Mouse (Mus musculus) forebrain, embryonic 14.5 days (tissue): Measurements from ENCODE around the gene Ist1. TPM values are rescaled to one million over a fixed set of nuclear protein-coding genes. Genes with fewer than 3 reads are reported as not detected.

Source experiments
- ATAC-seq: fragments of 200-750 bp; cut with Nextera tagmentation; 2 replicates; pipeline ENCODE4 v1.8.0; 2017; ENCODE audit warnings: mild to moderate bottlenecking, moderate library complexity
- DNase-seq: peaks from one replicate; pipeline ENCODE4 v3.0.0-alpha.2; 2015; ENCODE audit warnings: low spot score
- H3K27ac ChIP-seq: fragments of 300-500 bp; sonication (generic); 2 replicates; pipeline ENCODE4 v1.5.1; 2014; ENCODE audit warnings: low read depth, mild to moderate bottlenecking, control low read depth, low read length, moderate library complexity
- H3K27me3 ChIP-seq: fragments of 300-500 bp; sonication (generic); replicated peaks from 2 replicates; pipeline ENCODE4 v1.6.1; 2014; ENCODE audit warnings: low read length, control low read depth, mixed read lengths; ENCODE audit not compliant: control insufficient read depth, insufficient read depth
- H3K36me3 ChIP-seq: fragments of 300-500 bp; sonication (generic); 2 replicates; pipeline ENCODE4 v1.6.1; 2014; ENCODE audit warnings: low read length, control low read depth; ENCODE audit not compliant: control insufficient read depth, insufficient read depth
- H3K4me1 ChIP-seq: fragments of 300-500 bp; sonication (generic); 2 replicates; pipeline ENCODE4 v1.6.1; 2014; ENCODE audit warnings: antibody characterized with exemption, low read length, control low read depth; ENCODE audit not compliant: control insufficient read depth, insufficient read depth
- H3K4me2 ChIP-seq: fragments of 300-500 bp; sonication (generic); 2 replicates; pipeline ENCODE4 v1.6.1; 2014; ENCODE audit warnings: mild to moderate bottlenecking, control low read depth, low read length
- H3K4me3 ChIP-seq: fragments of 300-500 bp; sonication (generic); 2 replicates; pipeline ENCODE4 v1.5.1; 2014; ENCODE audit warnings: low read depth, low read length, control low read depth
- H3K9ac ChIP-seq: fragments of 300-500 bp; sonication (generic); 2 replicates; pipeline ENCODE4 v1.6.1; 2014; ENCODE audit warnings: mild to moderate bottlenecking, low read length, control low read depth, moderate library complexity
- H3K9me3 ChIP-seq: fragments of 300-500 bp; sonication (generic); replicated peaks from 2 replicates; pipeline ENCODE4 v1.6.1; 2016; ENCODE audit warnings: low read length, control low read depth, mixed read lengths; ENCODE audit not compliant: control insufficient read depth
- WGBS: fragments of 180-500 bp; shearing (Covaris S2); extraction: QIAGEN DNeasy Blood & Tissue Kit; methylation state at CpG from one replicate; pipeline ENCODE4 v1.1.7; 2014; 5-methylcytosine and 5-hydroxymethylcytosine counted together
- polyA plus RNA-seq: library from polyadenylated mRNA; unstranded; fragments of >200 nt; fragmentation: Nextera tagmentation; extraction: Ambion mirVana; gene quantifications from 2 replicates; pipeline ENCODE4 v1.2.1, GENCODE M21; 2014

Gene Ist1
- polyA plus RNA-seq, 1 experiment from 2014 or later, result 172 TPM

- Histone ChIP-seq H3K4me3 (no peak overlapping the region), H3K27ac (no peak overlapping the region), H3K4me2 (peak overlapping the region; percentile 76; the same call in 1 of the 2 replicates), H3K27me3 (no peaks in the 10 kb centered on the region), H3K9ac (no peak overlapping the region), H3K4me1 (peaks cover 13% of the 10 kb centered on the region), H3K36me3 (no peaks in the 10 kb centered on the region), H3K9me3 (no peaks in the 10 kb centered on the region)
- ATAC-seq (no peak), DNase-seq (no peak)
- 51% methylated on average over 6 of the region's 6 CpGs for WGBS
Observed at GRCm38 (mm10) chr8:109694154-109694553, 1.1 kb upstream of the Ist1 start.

- peak; percentile 33 for DNase-seq
- WGBS, result 2% methylated on average over 38 of the region's 38 CpGs
- ATAC-seq, result peak; percentile 61
Observed at GRCm38 (mm10) chr8:109692443-109693145, 466 bp downstream of the Ist1 start.

GRCm38 (mm10) chr8:109691769-109692168 is 1.3 kb downstream of the Ist1 start:
- Histone ChIP-seq H3K27ac (no peak overlapping the region), H3K9me3 (no peaks in the 10 kb centered on the region), H3K36me3 (no peaks in the 10 kb centered on the region), H3K4me1 (peaks cover 13% of the 10 kb centered on the region), H3K9ac (peak overlapping the region; percentile 81), H3K4me3 (peak overlapping the region; percentile 63), H3K4me2 (peak overlapping the region; percentile 76), H3K27me3 (no peaks in the 10 kb centered on the region)
- WGBS, result 58% methylated on average over 5 of the region's 5 CpGs
- ATAC-seq, result no peak
- peak; percentile 43 for DNase-seq

More at GRCm38 (mm10) chr8:109692443-109693145, 466 bp downstream of the Ist1 start:
- Histone ChIP-seq H3K27me3 (no peaks in the 10 kb centered on the region), H3K27ac (peak overlapping the region; percentile 63), H3K9me3 (no peaks in the 10 kb centered on the region), H3K9ac (peak overlapping the region; percentile 81), H3K36me3 (no peaks in the 10 kb centered on the region), H3K4me1 (peaks cover 13% of the 10 kb centered on the region), H3K4me2 (peak overlapping the region; percentile 76), H3K4me3 (peak overlapping the region; percentile 63)

DNA sequence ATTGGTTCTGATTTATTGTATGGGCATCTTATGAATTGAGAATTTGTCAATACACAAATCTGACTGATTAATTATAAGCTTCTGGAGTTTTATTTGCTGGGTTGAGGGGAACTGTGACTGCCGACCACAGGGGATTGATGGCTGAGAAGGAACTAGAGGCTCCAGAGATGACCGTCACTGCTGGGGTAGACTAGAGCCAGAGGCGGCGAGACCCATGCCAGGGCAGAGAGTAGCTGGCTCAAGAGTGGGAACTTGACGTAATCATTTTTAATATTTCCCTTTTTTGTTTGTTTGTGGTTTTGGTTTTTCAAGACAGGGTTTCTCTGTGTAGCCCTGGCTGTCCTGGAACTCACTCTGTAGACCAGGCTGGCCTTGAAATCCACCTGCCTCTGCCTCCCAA is 5.8 kb downstream of the Ist1 start:
- Histone ChIP-seq H3K36me3 (peaks cover 18% of the 10 kb centered on the region), H3K4me1 (peaks cover 13% of the 10 kb centered on the region)
- ATAC-seq, result no peak

DNA sequence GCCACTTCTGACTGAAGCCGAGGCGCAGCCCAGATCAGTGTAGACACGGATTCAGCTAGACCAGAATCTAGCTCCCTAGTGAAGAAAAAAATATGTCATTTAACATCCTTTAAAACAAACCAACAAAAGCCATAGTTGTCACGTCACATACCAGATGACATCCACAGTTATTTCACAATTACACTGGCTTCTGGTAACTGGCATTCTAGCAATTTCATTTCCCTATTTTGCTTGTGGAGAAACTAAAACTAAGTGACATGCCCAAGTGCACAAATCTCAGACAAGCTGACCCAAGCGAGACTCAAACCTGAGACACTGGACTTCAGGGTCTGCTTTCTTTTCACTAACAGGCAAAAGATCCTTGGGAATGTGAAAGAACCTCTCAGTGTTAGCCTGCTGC is 10.9 kb downstream of the Ist1 start:
- ATAC-seq (no peak), DNase-seq (no peak)
- Histone ChIP-seq H3K9ac (no peak overlapping the region), H3K36me3 (peaks cover 64% of the 10 kb centered on the region), H3K27ac (no peak overlapping the region), H3K4me1 (no peaks in the 10 kb centered on the region), H3K27me3 (no peaks in the 10 kb centered on the region), H3K4me3 (no peak overlapping the region), H3K9me3 (no peaks in the 10 kb centered on the region), H3K4me2 (no peak overlapping the region)
- WGBS, result 93% methylated on average over 5 of the region's 5 CpGs

More for the DNA sequence above, 5.8 kb downstream of the Ist1 start:
- no peak overlapping the region for H3K4me3 ChIP-seq
- no peak overlapping the region for H3K4me2 ChIP-seq
- WGBS, result 97% methylated on average over 5 of the region's 5 CpGs
- no peaks in the 10 kb centered on the region for H3K9me3 ChIP-seq
- DNase-seq, result no peak
- H3K9ac ChIP-seq, result no peak overlapping the region
- H3K27me3 ChIP-seq, result no peaks in the 10 kb centered on the region
- H3K27ac ChIP-seq, result no peak overlapping the region

DNA sequence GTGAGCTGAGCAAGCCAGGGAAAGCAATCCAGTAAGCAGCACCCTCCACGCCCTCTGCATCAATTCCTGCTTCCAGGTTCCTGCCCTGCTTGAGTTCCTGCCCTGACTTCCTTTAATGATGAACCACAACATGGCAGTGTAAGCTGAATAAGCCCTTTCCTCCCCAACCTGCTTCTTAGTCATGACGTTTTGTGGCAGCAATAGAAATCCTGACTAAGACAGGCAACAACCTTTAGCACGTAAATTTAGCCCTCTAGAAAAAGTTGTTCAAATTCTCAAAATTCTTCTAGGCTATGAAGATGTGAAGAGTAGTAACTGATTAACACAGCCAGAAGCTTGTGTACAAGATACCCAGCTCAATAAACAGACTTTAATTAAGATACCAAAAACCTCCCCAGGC is 11.5 kb downstream of the Ist1 start:
- DNase-seq (no peak), ATAC-seq (no peak)
- Histone ChIP-seq H3K27ac (no peak overlapping the region), H3K27me3 (no peaks in the 10 kb centered on the region), H3K4me2 (no peak overlapping the region), H3K9me3 (no peaks in the 10 kb centered on the region), H3K36me3 (peaks cover 70% of the 10 kb centered on the region), H3K4me3 (no peak overlapping the region), H3K9ac (no peak overlapping the region), H3K4me1 (no peaks in the 10 kb centered on the region)
- 84% methylated on average over 3 of the region's 3 CpGs for WGBS

DNA sequence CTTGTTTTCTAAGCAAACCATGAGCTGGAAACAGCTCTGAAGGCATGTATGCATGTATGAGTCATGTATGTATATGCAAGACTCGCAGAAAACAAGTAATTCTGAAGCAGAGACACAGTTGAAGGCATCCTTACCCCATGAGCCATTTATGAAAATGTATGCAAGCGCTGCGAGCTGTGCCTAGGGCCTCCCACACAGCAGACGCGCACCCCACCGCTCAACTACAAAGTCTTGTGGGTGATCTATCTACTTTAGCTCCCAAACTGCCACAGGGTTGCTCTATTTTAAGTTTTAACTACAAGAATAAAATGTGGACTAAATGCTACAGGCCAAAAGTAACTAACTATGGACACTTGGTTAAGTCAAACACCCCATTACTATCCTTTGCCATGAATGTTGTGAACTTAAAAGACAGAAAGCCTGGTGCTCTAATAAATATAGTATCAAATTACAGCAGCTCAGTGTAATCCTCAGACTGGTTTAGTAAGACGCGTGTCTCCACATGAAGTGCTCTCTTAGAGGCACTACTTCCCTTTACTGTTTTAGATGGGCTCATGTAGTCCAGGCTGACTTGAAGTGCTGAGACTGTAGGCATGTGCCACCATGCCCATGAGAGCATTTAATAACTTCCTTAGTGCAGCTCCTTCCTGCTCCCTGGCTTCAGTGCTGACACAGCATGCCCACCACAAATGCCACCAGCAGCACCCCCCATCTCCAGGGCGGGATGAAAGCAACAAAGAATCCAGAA is 17.0 kb downstream of the Ist1 start:
- no peaks in the 10 kb centered on the region for H3K4me1 ChIP-seq
- no peak overlapping the region for H3K9ac ChIP-seq
- no peaks in the 10 kb centered on the region for H3K9me3 ChIP-seq
- H3K36me3 ChIP-seq, result peaks cover 95% of the 10 kb centered on the region
- H3K4me3 ChIP-seq, result no peak overlapping the region
- no peak overlapping the region for H3K4me2 ChIP-seq
- WGBS, result 93% methylated on average over 9 of the region's 9 CpGs
- no peaks in the 10 kb centered on the region for H3K27me3 ChIP-seq
- ATAC-seq (no peak), DNase-seq (no peak)
- no peak overlapping the region for H3K27ac ChIP-seq

- Histone ChIP-seq H3K9ac (no peak overlapping the region), H3K4me3 (no peak overlapping the region), H3K4me1 (no peaks in the 10 kb centered on the region), H3K4me2 (no peak overlapping the region), H3K9me3 (no peaks in the 10 kb centered on the region), H3K27me3 (no peaks in the 10 kb centered on the region), H3K36me3 (peaks cover 94% of the 10 kb centered on the region), H3K27ac (no peak overlapping the region)
- DNase-seq (no peak), ATAC-seq (no peak)
- 85% methylated on average over 2 of the region's 2 CpGs for WGBS
Observed at GRCm38 (mm10) chr8:109673596-109673995, 19.5 kb downstream of the Ist1 start.

GRCm38 (mm10) chr8:109672656-109673055 is 20.4 kb downstream of the Ist1 start:
- DNase-seq, result no peak
- no peak for ATAC-seq
- Histone ChIP-seq H3K9ac (no peak overlapping the region), H3K27me3 (no peaks in the 10 kb centered on the region), H3K4me1 (no peaks in the 10 kb centered on the region), H3K27ac (no peak overlapping the region), H3K36me3 (peaks cover 94% of the 10 kb centered on the region), H3K4me2 (no peak overlapping the region), H3K4me3 (no peak overlapping the region), H3K9me3 (no peaks in the 10 kb centered on the region)
- 90% methylated on average over 5 of the region's 5 CpGs for WGBS
